In the genomic region with DNA sequence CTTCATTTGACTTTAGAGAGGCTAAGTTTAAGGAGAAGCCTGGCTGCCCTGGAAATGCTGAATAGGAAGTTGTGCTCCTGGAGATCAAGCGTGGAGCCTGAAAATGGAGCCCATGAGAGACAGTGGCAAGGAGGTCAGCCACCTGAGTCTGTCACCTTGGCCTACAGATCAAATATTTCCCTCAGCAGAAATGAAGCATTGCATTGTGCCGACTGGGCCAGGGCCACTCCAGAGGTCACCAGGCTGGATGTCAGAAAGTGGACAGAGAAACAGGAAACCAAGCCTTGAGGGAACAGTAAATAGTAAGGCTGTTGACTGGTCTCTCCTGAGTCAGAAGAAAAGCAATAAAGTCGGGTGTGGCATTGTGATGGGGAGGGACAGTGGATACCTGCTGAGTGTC, we compare ENCODE assay signal across 19 mouse cellular contexts.
"Had no signal": no experiment of that assay in that cellular context is flagged by ENCODE, and none has a peak within 500 bp of the region (broad histone marks: within the 10 kb centered on the region; RNA-seq: fewer than 3 reads in every experiment).

No protein-coding gene starts in this region.

- ATAC-seq: lung, postnatal 0 days; midbrain, embryonic 13.5 days; midbrain, embryonic 15.5 days had no signal

- H3K9me3 ChIP-seq: lung, embryonic 15.5 days; megakaryocyte, embryonic 14.5 days; midbrain, embryonic 13.5 days; midbrain, embryonic 15.5 days; neural tube, embryonic 12.5 days had no signal

- H3K27me3 ChIP-seq: lung, embryonic 15.5 days; midbrain, embryonic 13.5 days; midbrain, embryonic 15.5 days had no signal

- DNase-seq: lung, adult 2 months; lung, postnatal 14 days; lung, postnatal 36 days; retina, postnatal 1 day; right cerebral cortex, adult 18-20 months; right cerebral cortex, postnatal 25 days; right cerebral cortex, postnatal 4 days; thymus, adult 2 months; thymus, postnatal 25 days; thymus, postnatal 4 days had no signal

- H3K4me3 ChIP-seq: lung, embryonic 15.5 days; megakaryocyte, embryonic 14.5 days; midbrain, embryonic 13.5 days; midbrain, embryonic 15.5 days; neural tube, embryonic 12.5 days had no signal

- H3K27ac ChIP-seq: liver, embryonic 14.5 days; lung, embryonic 15.5 days; macrophage; midbrain, embryonic 15.5 days; neural tube, embryonic 12.5 days had no signal

- H3K36me3 ChIP-seq: lung, embryonic 15.5 days; midbrain, embryonic 13.5 days; midbrain, embryonic 15.5 days; neural tube, embryonic 12.5 days had no signal

- H3K4me2 ChIP-seq: lung, embryonic 15.5 days; midbrain, embryonic 11.5 days; midbrain, embryonic 13.5 days; midbrain, embryonic 15.5 days; neural tube, embryonic 12.5 days had no signal

- H3K9ac ChIP-seq: liver, embryonic 14.5 days; lung, embryonic 15.5 days; midbrain, embryonic 13.5 days; midbrain, embryonic 15.5 days; neural tube, embryonic 12.5 days had no signal
